Mouse (Mus musculus) intestine, postnatal 0 days (tissue): ENCODE results near the gene Plagl1. TPM values are rescaled to one million over a fixed set of nuclear protein-coding genes. Genes with fewer than 3 reads are reported as not detected.
A peak's percentile ranks its signal among the peaks of the same experiment; 100 is the strongest.
"Not testable (repeated sequence)": the region's sequence is repeated elsewhere in the genome, so short reads cannot be mapped to it uniquely, and the experiment has no call there.

Experiments used
- ATAC-seq: fragments of 200-750 bp; cut with Nextera tagmentation; 2 replicates; pipeline ENCODE4 v1.8.0; 2017; ENCODE audit warnings: mild to moderate bottlenecking, moderate TSS enrichment, moderate library complexity
- H3K27ac ChIP-seq: fragments of 300-500 bp; sonication (generic); 2 replicates; pipeline ENCODE4 v1.5.1; 2014; ENCODE audit warnings: mild to moderate bottlenecking, low read depth, low read length, moderate library complexity
- H3K27me3 ChIP-seq: fragments of 300-500 bp; sonication (generic); replicated peaks from 2 replicates; pipeline ENCODE4 v1.6.1; 2014; ENCODE audit warnings: low read length, mixed read lengths; ENCODE audit not compliant: control insufficient read depth, insufficient read depth
- H3K36me3 ChIP-seq: fragments of 300-500 bp; sonication (generic); 2 replicates; pipeline ENCODE4 v1.6.1; 2014; ENCODE audit warnings: mild to moderate bottlenecking, moderate library complexity; ENCODE audit not compliant: control insufficient read depth, insufficient read depth
- H3K4me1 ChIP-seq: fragments of 300-500 bp; sonication (generic); replicated peaks from 2 replicates; pipeline ENCODE4 v1.6.1; 2014; ENCODE audit warnings: antibody characterized with exemption, low read length, mixed read lengths; ENCODE audit not compliant: control insufficient read depth, insufficient read depth
- H3K4me2 ChIP-seq: fragments of 300-500 bp; sonication (generic); replicated peaks from 2 replicates; pipeline ENCODE4 v1.6.1; 2014; ENCODE audit warnings: low read depth, mild to moderate bottlenecking, moderate library complexity
- H3K4me3 ChIP-seq: fragments of 300-500 bp; sonication (generic); 2 replicates; pipeline ENCODE4 v1.5.1; 2014; ENCODE audit warnings: low read depth, low read length
- H3K9ac ChIP-seq: fragments of 300-500 bp; sonication (generic); 2 replicates; pipeline ENCODE4 v1.6.1; 2014; ENCODE audit warnings: mild to moderate bottlenecking, low read depth, low read length
- H3K9me3 ChIP-seq: fragments of 300-500 bp; sonication (generic); 2 replicates; pipeline ENCODE4 v1.6.1; 2016; ENCODE audit warnings: mixed run types; ENCODE audit not compliant: control insufficient read depth
- CTCF ChIP-seq: sonication (generic); IDR thresholded peaks from 2 replicates; pipeline ENCODE4 v1.5.1; 2016; ENCODE audit warnings: low read depth, mild to moderate bottlenecking, control low read depth, antibody characterized with exemption, moderate library complexity
- WGBS: fragments of 180-500 bp; shearing (Covaris S2); extraction: QIAGEN DNeasy Blood & Tissue Kit; methylation state at CpG from one replicate; pipeline ENCODE4 v1.1.7; 2014; 5-methylcytosine and 5-hydroxymethylcytosine counted together
- polyA plus RNA-seq: library from polyadenylated mRNA; unstranded; fragments of >200 nt; fragmentation: Nextera tagmentation; extraction: Ambion mirVana; gene quantifications from 2 replicates; pipeline ENCODE4 v1.2.1, GENCODE M21; 2015

The Plagl1 gene
- 67.6 and 71.6 TPM in 2 replicates for polyA plus RNA-seq

GRCm38 (mm10) chr10:13060021-13060668 lies at the start of gene Plagl1:
Plagl1 (plus strand) TSS chr10:13060504.
- TF ChIP-seq CTCF, result no peak
- Histone ChIP-seq H3K4me3 (0 out of 2 replicates have a peak within 1 kb of the TSS, but pooled peaks have one; percentile 12), H3K4me1 (no peaks in the 10 kb centered on the region), H3K4me2 (peak within 1 kb of the TSS; percentile 53), H3K27me3 (peaks cover 20% of the 10 kb centered on the region), H3K36me3 (no peaks in the 10 kb centered on the region), H3K9me3 (no peaks in the 10 kb centered on the region), H3K27ac (no peak within 1 kb of the TSS), H3K9ac (no peak within 1 kb of the TSS)
- WGBS, result 76% methylated on average over 11 of the region's 11 CpGs
- ATAC-seq, result no peak

DNA sequence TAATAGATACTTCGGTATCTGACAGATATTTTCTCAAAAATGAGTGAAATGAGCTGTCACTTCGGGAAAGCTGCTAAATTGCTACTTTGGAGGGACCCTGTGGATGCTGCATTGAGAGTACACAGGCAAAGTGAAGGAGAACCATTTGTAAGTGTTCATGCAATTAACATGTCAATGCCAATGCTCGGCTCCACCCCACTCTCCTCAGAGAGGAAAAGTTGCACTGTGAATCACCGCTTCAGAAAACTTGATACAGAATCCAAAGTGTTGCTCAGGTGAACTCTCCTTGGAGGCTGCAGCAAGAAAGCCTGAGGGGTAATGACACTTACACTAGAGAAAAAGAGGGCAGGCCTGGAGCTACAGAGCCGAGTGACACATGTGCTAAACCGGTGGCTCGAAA lies 46.3 kb upstream of the Plagl1 start:
- Histone ChIP-seq H3K9ac (no peak overlapping the region), H3K4me3 (no peak overlapping the region), H3K27me3 (no peaks in the 10 kb centered on the region), H3K9me3 (no peaks in the 10 kb centered on the region), H3K27ac (no peak overlapping the region), H3K4me2 (no peak overlapping the region), H3K4me1 (no peaks in the 10 kb centered on the region), H3K36me3 (no peaks in the 10 kb centered on the region)
- WGBS, result 79% methylated on average over 7 of the region's 7 CpGs
- ATAC-seq, result no peak
- no peak for TF ChIP-seq CTCF

DNA sequence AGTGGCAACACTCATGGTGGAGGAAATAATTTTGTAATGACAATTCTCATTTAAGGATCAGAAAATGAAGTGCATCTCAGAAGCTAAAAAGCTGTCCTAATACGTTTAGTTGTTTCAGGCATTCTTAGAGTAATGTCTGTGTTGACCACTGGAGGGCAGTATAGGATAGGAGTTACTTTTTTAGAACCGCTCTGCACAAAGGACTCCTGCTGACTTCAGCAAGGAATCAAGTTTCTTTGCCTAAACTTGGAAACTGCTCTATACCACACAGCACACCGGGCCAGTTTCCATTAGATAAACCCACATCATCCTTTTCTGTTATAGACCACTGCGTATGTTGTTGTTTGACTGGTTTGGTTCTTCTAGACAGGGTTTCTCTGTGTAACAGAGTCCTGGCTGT lies 43.7 kb upstream of the Plagl1 start:
- Histone ChIP-seq H3K36me3 (no peaks in the 10 kb centered on the region), H3K27me3 (no peaks in the 10 kb centered on the region), H3K4me3 (no peak overlapping the region), H3K4me1 (no peaks in the 10 kb centered on the region), H3K9me3 (no peaks in the 10 kb centered on the region), H3K4me2 (no peak overlapping the region), H3K9ac (no peak overlapping the region), H3K27ac (no peak overlapping the region)
- peak; percentile 47; the same call in 1 of the 2 replicates for ATAC-seq
- WGBS, result 19% methylated on average over 4 of the region's 4 CpGs
- peak; percentile 84 for TF ChIP-seq CTCF

- H3K36me3 ChIP-seq, result no peaks in the 10 kb centered on the region
- ATAC-seq, result no peak
- H3K4me1 ChIP-seq, result no peaks in the 10 kb centered on the region
- H3K4me3 ChIP-seq, result no peak overlapping the region
- H3K27ac ChIP-seq, result no peak overlapping the region
- H3K4me2 ChIP-seq, result no peak overlapping the region
- peak; percentile 83 for TF ChIP-seq CTCF
- H3K9me3 ChIP-seq, result no peaks in the 10 kb centered on the region
- no peak overlapping the region for H3K9ac ChIP-seq
- WGBS, result 64% methylated on average over 7 of the region's 7 CpGs
- no peaks in the 10 kb centered on the region for H3K27me3 ChIP-seq
Measured at GRCm38 (mm10) chr10:13018510-13018909, 41.8 kb upstream of the Plagl1 start.

DNA sequence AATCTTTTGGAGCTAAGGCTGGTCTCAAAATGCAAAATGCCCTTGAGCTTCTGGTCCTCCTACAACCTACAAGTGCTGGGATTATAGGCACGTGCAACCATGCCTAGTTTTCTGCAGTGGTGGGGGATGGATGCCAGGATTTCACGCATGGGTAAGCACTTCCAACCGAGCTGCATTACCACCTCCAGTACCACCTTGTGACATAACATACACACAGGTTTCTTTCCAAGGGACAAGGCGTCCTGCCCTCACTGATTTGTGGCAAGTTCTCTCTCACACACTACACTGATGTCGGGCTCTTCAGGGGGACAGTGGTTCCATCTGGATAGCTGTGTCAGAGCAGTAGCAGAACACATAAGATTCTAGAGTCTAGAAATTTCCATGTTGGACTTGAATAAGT lies 41.3 kb upstream of the Plagl1 start:
- no peak overlapping the region for H3K9ac ChIP-seq
- no peak overlapping the region for H3K4me3 ChIP-seq
- H3K27me3 ChIP-seq, result no peaks in the 10 kb centered on the region
- 82% methylated on average over 5 of the region's 5 CpGs for WGBS
- H3K4me2 ChIP-seq, result no peak overlapping the region
- no peak overlapping the region for H3K27ac ChIP-seq
- H3K9me3 ChIP-seq, result no peaks in the 10 kb centered on the region
- no peaks in the 10 kb centered on the region for H3K36me3 ChIP-seq
- no peak for ATAC-seq
- TF ChIP-seq CTCF, result no peak
- H3K4me1 ChIP-seq, result no peaks in the 10 kb centered on the region

DNA sequence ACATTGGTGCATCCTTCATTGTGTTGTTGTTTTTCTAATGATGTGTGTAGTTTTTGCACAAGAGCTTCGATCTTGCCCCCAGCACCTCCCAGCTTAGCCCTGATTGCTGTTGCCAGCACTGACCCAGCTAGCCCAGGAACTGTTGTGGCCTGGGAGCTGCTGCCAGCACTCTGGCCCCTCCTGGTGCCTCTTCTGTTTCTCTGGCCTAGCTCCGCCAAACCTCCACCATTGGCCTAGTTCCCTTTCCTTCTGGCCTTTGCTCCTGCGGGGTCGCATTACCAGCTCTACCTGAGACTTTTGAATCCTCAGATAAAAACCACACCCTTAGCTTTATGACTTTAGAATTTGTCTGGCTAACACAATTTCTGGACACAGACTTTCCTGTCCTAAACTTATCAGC lies 38.2 kb upstream of the Plagl1 start:
- Histone ChIP-seq H3K36me3 (no peaks in the 10 kb centered on the region), H3K4me2 (no peak overlapping the region), H3K4me3 (no peak overlapping the region), H3K9ac (no peak overlapping the region), H3K9me3 (no peaks in the 10 kb centered on the region), H3K27me3 (no peaks in the 10 kb centered on the region), H3K4me1 (no peaks in the 10 kb centered on the region), H3K27ac (no peak overlapping the region)
- 56% methylated on average over 4 of the region's 4 CpGs for WGBS
- TF ChIP-seq CTCF, result no peak
- ATAC-seq, result no peak

DNA sequence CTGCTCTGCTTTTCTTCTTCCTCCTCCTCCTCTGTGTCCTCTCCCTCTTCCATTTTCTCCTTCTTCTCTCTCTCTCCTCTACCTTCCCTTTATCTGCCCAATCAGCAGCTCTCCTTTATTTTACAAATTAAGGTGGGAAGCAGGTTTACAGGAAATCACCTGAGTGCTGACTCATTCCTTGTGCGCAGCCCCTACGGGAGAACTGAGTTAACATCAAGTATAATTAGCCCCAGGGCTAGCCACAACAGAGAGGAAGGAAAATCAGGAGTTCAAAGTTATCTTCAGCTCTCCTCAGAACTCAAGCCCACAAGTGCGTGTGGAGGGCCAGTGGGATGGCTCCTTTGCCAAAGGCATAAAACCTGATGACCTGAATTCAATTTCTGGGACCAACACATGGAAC lies 36.3 kb upstream of the Plagl1 start:
- not testable (repeated sequence) for H3K27me3 ChIP-seq

More for the DNA sequence above, 36.3 kb upstream of the Plagl1 start:
- H3K4me3 ChIP-seq, H3K4me2 ChIP-seq, H3K27ac ChIP-seq, H3K36me3 ChIP-seq, H3K9me3 ChIP-seq, ATAC-seq, H3K4me1 ChIP-seq, H3K9ac ChIP-seq: not testable (repeated sequence)
- 74% methylated on average over 3 of the region's 3 CpGs for WGBS
